Mouse (Mus musculus) C2C12 (cell line): ENCODE results near the gene Triml1.

Source experiments
- CEBPB ChIP-seq: IDR thresholded peaks from one replicate; pipeline ENCODE4 v1.6.1; 2011; ENCODE audit warnings: low read depth, mild to moderate bottlenecking, control low read depth, moderate library complexity
- CTCF ChIP-seq: IDR thresholded peaks from one replicate; pipeline ENCODE4 v1.5.1; 2011; ENCODE audit not compliant: control insufficient read depth, insufficient read depth, insufficient read length
- FOSL1 ChIP-seq: IDR thresholded peaks from one replicate; pipeline ENCODE4 v1.8.0; 2011; ENCODE audit warnings: mild to moderate bottlenecking, low read length; ENCODE audit not compliant: poor library complexity, insufficient read depth, severe bottlenecking
- MAX ChIP-seq: IDR thresholded peaks from one replicate; pipeline ENCODE4 v1.6.1; 2011; ENCODE audit warnings: mild to moderate bottlenecking, control low read depth
- MYOD1 ChIP-seq: IDR thresholded peaks from one replicate; pipeline ENCODE4 v1.6.1; 2011; ENCODE audit warnings: low read depth; ENCODE audit not compliant: control insufficient read depth, insufficient read length
- MYOG ChIP-seq: IDR thresholded peaks from one replicate; pipeline ENCODE4 v1.6.1; 2011; ENCODE audit not compliant: control insufficient read depth, insufficient read length; ENCODE audit errors: extremely low read depth
- USF1 ChIP-seq: IDR thresholded peaks from one replicate; pipeline ENCODE4 v1.6.1; 2011; ENCODE audit warnings: low read depth, mild to moderate bottlenecking, control low read depth, moderate library complexity

- TF ChIP-seq CTCF (no peak), CEBPB (no peak), MAX (no peak), MYOD1 (no peak), USF1 (no peak), MYOG (no peak), FOSL1 (no peak)
Measured at GRCm38 (mm10) chr8:43111205-43111827, 30.0 kb downstream of the Triml1 start.
